Mouse (Mus musculus) heart, embryonic 12.5 days (tissue): ENCODE data around the gene Grk5. TPM values are rescaled to one million over a fixed set of nuclear protein-coding genes. Genes with fewer than 3 reads are reported as not detected.

Source experiments
- ATAC-seq: fragments of 200-750 bp; cut with Nextera tagmentation; 2 replicates; pipeline ENCODE4 v1.8.0; 2017; ENCODE audit warnings: moderate TSS enrichment, moderate library complexity; ENCODE audit not compliant: insufficient number of reproducible peaks, low FRiP score
- H3K27ac ChIP-seq: fragments of 300-500 bp; sonication (generic); 2 replicates; pipeline ENCODE4 v1.5.1; 2016; ENCODE audit warnings: mild to moderate bottlenecking, moderate library complexity; ENCODE audit not compliant: poor library complexity, severe bottlenecking
- H3K27me3 ChIP-seq: fragments of 300-500 bp; sonication (generic); replicated peaks from 2 replicates; pipeline ENCODE4 v1.6.1; 2016; ENCODE audit warnings: mild to moderate bottlenecking, moderate library complexity
- H3K36me3 ChIP-seq: fragments of 300-500 bp; sonication (generic); 2 replicates; pipeline ENCODE4 v1.6.1; 2016; ENCODE audit warnings: mild to moderate bottlenecking, moderate library complexity
- H3K4me1 ChIP-seq: fragments of 300-500 bp; sonication (generic); replicated peaks from 2 replicates; pipeline ENCODE4 v1.6.1; 2016; ENCODE audit warnings: mild to moderate bottlenecking
- H3K4me2 ChIP-seq: fragments of 300-500 bp; sonication (generic); 2 replicates; pipeline ENCODE4 v1.6.1; 2016; ENCODE audit warnings: mild to moderate bottlenecking, moderate library complexity
- H3K4me3 ChIP-seq: fragments of 300-500 bp; sonication (generic); 2 replicates; pipeline ENCODE4 v1.5.1; 2016; ENCODE audit warnings: mild to moderate bottlenecking
- H3K9ac ChIP-seq: fragments of 300-500 bp; sonication (generic); 2 replicates; pipeline ENCODE4 v1.6.1; 2016; ENCODE audit warnings: mild to moderate bottlenecking, moderate library complexity
- H3K9me3 ChIP-seq: fragments of 300-500 bp; sonication (generic); replicated peaks from 2 replicates; pipeline ENCODE4 v1.6.1; 2016; ENCODE audit warnings: mild to moderate bottlenecking, moderate library complexity
- WGBS: fragments of 180-500 bp; shearing (Covaris S2); methylation state at CpG from one replicate; pipeline ENCODE4 v1.1.7; 2016; 5-methylcytosine and 5-hydroxymethylcytosine counted together
- polyA plus RNA-seq: library from polyadenylated mRNA; unstranded; fragments of >200 nt; fragmentation: Nextera tagmentation; extraction: Ambion mirVana; gene quantifications from 2 replicates; pipeline ENCODE4 v1.2.1, GENCODE M21; 2016

The Grk5 gene
- polyA plus RNA-seq, 1 experiment from 2014 or later = 4.7 TPM

- no peak overlapping the region for H3K9ac ChIP-seq
- H3K9me3 ChIP-seq = no peaks in the 10 kb centered on the region
- 79% methylated on average over 3 of the region's 3 CpGs for WGBS
- H3K27me3 ChIP-seq = no peaks in the 10 kb centered on the region
- ATAC-seq = peak; percentile 69
- peaks cover 20% of the 10 kb centered on the region for H3K4me1 ChIP-seq
- no peak overlapping the region for H3K4me2 ChIP-seq
- no peaks in the 10 kb centered on the region for H3K36me3 ChIP-seq
- peak overlapping the region; percentile 63; the same call in 1 of the 2 replicates for H3K27ac ChIP-seq
- H3K4me3 ChIP-seq = no peak overlapping the region
Observed at GRCm38 (mm10) chr19:61021939-61022566, 132.5 kb downstream of the Grk5 start.

- Histone ChIP-seq H3K27me3 (no peaks in the 10 kb centered on the region), H3K4me2 (no peak overlapping the region), H3K36me3 (no peaks in the 10 kb centered on the region), H3K9me3 (no peaks in the 10 kb centered on the region), H3K9ac (no peak overlapping the region), H3K4me1 (peaks cover 20% of the 10 kb centered on the region), H3K4me3 (no peak overlapping the region), H3K27ac (no peak overlapping the region)
- WGBS = 63% methylated on average over 2 of the region's 2 CpGs
- no peak for ATAC-seq
Observed at GRCm38 (mm10) chr19:61031570-61031969, 142.0 kb downstream of the Grk5 start.

GRCm38 (mm10) chr19:61039151-61039550 lies 149.6 kb downstream of the Grk5 start:
- no peak overlapping the region for H3K9ac ChIP-seq
- H3K36me3 ChIP-seq = peaks cover 3% of the 10 kb centered on the region; the same call in 1 of the 2 replicates
- H3K27me3 ChIP-seq = no peaks in the 10 kb centered on the region
- H3K4me2 ChIP-seq = no peak overlapping the region
- ATAC-seq = no peak
- H3K9me3 ChIP-seq = no peaks in the 10 kb centered on the region
- H3K4me1 ChIP-seq = no peaks in the 10 kb centered on the region
- H3K4me3 ChIP-seq = no peak overlapping the region
- no peak overlapping the region for H3K27ac ChIP-seq

GRCm38 (mm10) chr19:61048646-61049045 lies 159.1 kb downstream of the Grk5 start:
- H3K27ac ChIP-seq = no peak overlapping the region

GRCm38 (mm10) chr19:61049413-61049812 lies 159.9 kb downstream of the Grk5 start:
- WGBS = 74% methylated on average over 1 of the region's 1 CpGs
- Histone ChIP-seq H3K9ac (no peak overlapping the region), H3K27ac (no peak overlapping the region), H3K4me1 (0 out of 2 replicates have a peak, but pooled peaks cover 5% of the 10 kb centered on the region), H3K4me2 (no peak overlapping the region), H3K36me3 (peaks cover 7% of the 10 kb centered on the region), H3K9me3 (peaks cover 2% of the 10 kb centered on the region; the same call in 1 of the 2 replicates), H3K4me3 (no peak overlapping the region), H3K27me3 (no peaks in the 10 kb centered on the region)
- ATAC-seq = no peak

More at GRCm38 (mm10) chr19:61048646-61049045, 159.1 kb downstream of the Grk5 start:
- Histone ChIP-seq H3K27me3 (no peaks in the 10 kb centered on the region), H3K4me2 (no peak overlapping the region), H3K4me3 (no peak overlapping the region), H3K9ac (no peak overlapping the region), H3K36me3 (peaks cover 7% of the 10 kb centered on the region), H3K9me3 (no peaks in the 10 kb centered on the region), H3K4me1 (0 out of 2 replicates have a peak, but pooled peaks cover 5% of the 10 kb centered on the region)
- 89% methylated on average over 2 of the region's 2 CpGs for WGBS
- no peak for ATAC-seq

GRCm38 (mm10) chr19:61051151-61051550 lies 161.6 kb downstream of the Grk5 start:
- H3K4me2 ChIP-seq = no peak overlapping the region
- no peaks in the 10 kb centered on the region for H3K27me3 ChIP-seq
- no peak overlapping the region for H3K9ac ChIP-seq
- WGBS = 93% methylated on average over 1 of the region's 1 CpGs
- no peak overlapping the region for H3K4me3 ChIP-seq
- 0 out of 2 replicates have a peak, but pooled peaks cover 5% of the 10 kb centered on the region for H3K4me1 ChIP-seq
- ATAC-seq = no peak
- H3K9me3 ChIP-seq = peaks cover 2% of the 10 kb centered on the region; the same call in 1 of the 2 replicates
- H3K27ac ChIP-seq = no peak overlapping the region
- peaks cover 3% of the 10 kb centered on the region for H3K36me3 ChIP-seq

- peaks cover 2% of the 10 kb centered on the region; the same call in 1 of the 2 replicates for H3K9me3 ChIP-seq
- no peak overlapping the region for H3K4me3 ChIP-seq
- no peak for ATAC-seq
- H3K9ac ChIP-seq = no peak overlapping the region
- H3K4me1 ChIP-seq = peaks cover 10% of the 10 kb centered on the region
- no peak overlapping the region for H3K27ac ChIP-seq
- H3K4me2 ChIP-seq = no peak overlapping the region
- H3K27me3 ChIP-seq = no peaks in the 10 kb centered on the region
- H3K36me3 ChIP-seq = peaks cover 2% of the 10 kb centered on the region; the same call in 1 of the 2 replicates
Observed at GRCm38 (mm10) chr19:61052008-61052407, 162.5 kb downstream of the Grk5 start.

- Histone ChIP-seq H3K4me3 (no peak overlapping the region), H3K36me3 (no peaks in the 10 kb centered on the region), H3K27ac (no peak overlapping the region), H3K27me3 (no peaks in the 10 kb centered on the region), H3K9ac (no peak overlapping the region), H3K4me1 (peaks cover 14% of the 10 kb centered on the region), H3K4me2 (no peak overlapping the region), H3K9me3 (peaks cover 2% of the 10 kb centered on the region; the same call in 1 of the 2 replicates)
- no peak for ATAC-seq
Observed at GRCm38 (mm10) chr19:61052786-61053185, 163.2 kb downstream of the Grk5 start.

- Histone ChIP-seq H3K4me3 (no peak overlapping the region), H3K27me3 (no peaks in the 10 kb centered on the region), H3K9ac (no peak overlapping the region), H3K9me3 (peaks cover 2% of the 10 kb centered on the region; the same call in 1 of the 2 replicates), H3K36me3 (no peaks in the 10 kb centered on the region), H3K4me2 (no peak overlapping the region), H3K4me1 (peaks cover 18% of the 10 kb centered on the region), H3K27ac (no peak overlapping the region)
- WGBS = 64% methylated on average over 5 of the region's 5 CpGs
- ATAC-seq = no peak
Observed at GRCm38 (mm10) chr19:61056783-61057410, 167.3 kb downstream of the Grk5 start.

- peak; percentile 53; the same call in 1 of the 2 replicates for ATAC-seq
- no peak overlapping the region for H3K4me3 ChIP-seq
- H3K9me3 ChIP-seq = peaks cover 2% of the 10 kb centered on the region; the same call in 1 of the 2 replicates
- H3K27ac ChIP-seq = no peak overlapping the region
- H3K4me1 ChIP-seq = peaks cover 18% of the 10 kb centered on the region
- H3K27me3 ChIP-seq = no peaks in the 10 kb centered on the region
- no peaks in the 10 kb centered on the region for H3K36me3 ChIP-seq
- no peak overlapping the region for H3K9ac ChIP-seq
- WGBS = 43% methylated on average over 3 of the region's 3 CpGs
- no peak overlapping the region for H3K4me2 ChIP-seq
Observed at GRCm38 (mm10) chr19:61057581-61057980, 168.0 kb downstream of the Grk5 start.

- no peak overlapping the region for H3K4me2 ChIP-seq
- peaks cover 8% of the 10 kb centered on the region for H3K4me1 ChIP-seq
- H3K4me3 ChIP-seq = no peak overlapping the region
- no peaks in the 10 kb centered on the region for H3K27me3 ChIP-seq
- H3K27ac ChIP-seq = no peak overlapping the region
- H3K9me3 ChIP-seq = no peaks in the 10 kb centered on the region
- ATAC-seq = no peak
- peaks cover 11% of the 10 kb centered on the region; the same call in 1 of the 2 replicates for H3K36me3 ChIP-seq
- H3K9ac ChIP-seq = no peak overlapping the region
- WGBS = 82% methylated on average over 3 of the region's 3 CpGs
Observed at GRCm38 (mm10) chr19:61064386-61064785, 174.8 kb downstream of the Grk5 start.
